Mouse (Mus musculus) heart, adult 2 months (tissue): ENCODE results near the gene Inafm2. TPM values are rescaled to one million over a fixed set of nuclear protein-coding genes. Genes with fewer than 3 reads are reported as not detected.

ENCODE experiments used
- DNase-seq, 2 experiments: peaks; one replicate each; pipeline ENCODE4 v3.0.0; 2021
- H3K27ac ChIP-seq: fragments of 200-600 bp; 2 replicates; pipeline ENCODE4 v1.8.1; 2022
- H3K27me3 ChIP-seq: fragments of 200-500 bp; 2 replicates; pipeline ENCODE4 v1.6.1; 2012; ENCODE audit warnings: mild to moderate bottlenecking, low read length, inconsistent platforms, mixed read lengths; ENCODE audit not compliant: control insufficient read depth, insufficient read depth
- H3K36me3 ChIP-seq: fragments of 200-500 bp; 2 replicates; pipeline ENCODE4 v1.6.1; 2012; ENCODE audit warnings: low read length, inconsistent platforms; ENCODE audit not compliant: control insufficient read depth, insufficient read depth
- H3K4me1 ChIP-seq: fragments of 200-500 bp; 2 replicates; pipeline ENCODE4 v1.6.1; 2011; ENCODE audit warnings: low read length; ENCODE audit not compliant: control insufficient read depth, insufficient read depth
- H3K4me3 ChIP-seq: fragments of 200-600 bp; 2 replicates; pipeline ENCODE4 v1.8.1; 2022
- H3K79me2 ChIP-seq: fragments of 200-500 bp; replicated peaks from 2 replicates; pipeline ENCODE4 v1.6.1; 2012; ENCODE audit warnings: mild to moderate bottlenecking, inconsistent platforms, low read length, moderate library complexity, mixed read lengths; ENCODE audit not compliant: control insufficient read depth, insufficient read depth
- H3K9ac ChIP-seq: fragments of 200-500 bp; 2 replicates; pipeline ENCODE4 v1.6.1; 2012; ENCODE audit warnings: low read depth, mild to moderate bottlenecking, control low read depth, inconsistent platforms, low read length, mixed read lengths
- CTCF ChIP-seq: fragments of 200-600 bp; IDR thresholded peaks from 2 replicates; pipeline ENCODE4 v1.8.1; 2022; ENCODE audit warnings: antibody characterized with exemption, mild to moderate bottlenecking, moderate library complexity
- EP300 ChIP-seq: fragments of 200-500 bp; IDR thresholded peaks from 2 replicates; pipeline ENCODE4 v1.6.1; 2011; ENCODE audit warnings: low read depth, low read length, control low read depth; ENCODE audit not compliant: insufficient read depth
- POLR2A ChIP-seq: fragments of 200-500 bp; IDR thresholded peaks from 2 replicates; pipeline ENCODE4 v1.6.1; 2011; ENCODE audit warnings: mild to moderate bottlenecking, low read depth, low read length, control low read depth; ENCODE audit not compliant: insufficient read depth
- WGBS: fragments of 180-500 bp; shearing (Covaris S2); methylation state at CpG from one replicate; pipeline ENCODE4 v1.1.7; 2018; 5-methylcytosine and 5-hydroxymethylcytosine counted together
- intact Hi-C: fragments of 180-260 bp; cut with DNase I; formaldehyde crosslinking; loops from one replicate; pipeline ENCODE4 v1.15.1; 2025
- long read RNA-seq: library from polyadenylated mRNA; stranded (forward); transcript quantifications from one replicate; pipeline ENCODE4 v2.0.0, GENCODE M21; 2021
- polyA plus RNA-seq: library from polyadenylated mRNA; depleted of rRNA; stranded (reverse); fragments of >200 nt; gene quantifications from 2 replicates; pipeline ENCODE4 v1.2.3, GENCODE M21; 2012; rRNA removed
- total RNA-seq, 2 experiments: library from RNA; stranded (reverse); gene quantifications; 2 replicates each; pipeline ENCODE4 v1.2.3; 2021

Gene Inafm2
- 10 to 100 TPM; 31.8 to 34.9 TPM for total RNA-seq
- 8.8 and 16.3 TPM in 2 replicates for polyA plus RNA-seq
- long read RNA-seq, transcript Inafm2-201 (1 exons, 3,053 nt): major isoform, 15 of 16 reads
- long read RNA-seq, partial matches to known transcripts: 0 of 16 reads
- long read RNA-seq, other reads (novel, unspliced or antisense): 1 of 16 reads

GRCm38 (mm10) chr2:118745232-118745884 is at the start of gene Inafm2:
Gene Inafm2, plus strand, starts transcription at chr2:118745758.
- H3K4me1 ChIP-seq: peaks cover 10% of the 10 kb centered on the region
- intact Hi-C loops: loop anchor here (5.0 to 10.0 kb wide), 4 partner anchors 43 to 802 kb away; partner anchors contain the start of genes Ankrd63, Chp1, Exd1 and Ivd
- H3K79me2 ChIP-seq: no peaks in the 10 kb centered on the region
- peak; percentile 96 to 97 for DNase-seq
- peak within 1 kb of the TSS; percentile 90 for H3K4me3 ChIP-seq
- WGBS: 8% methylated on average over 57 of the region's 57 CpGs
- 0 out of 2 replicates have a peak, but pooled peaks cover 2% of the 10 kb centered on the region for H3K36me3 ChIP-seq
- no peaks in the 10 kb centered on the region for H3K27me3 ChIP-seq
- TF ChIP-seq POLR2A: peak; percentile 31; the same call in 1 of the 2 replicates
- no peak for TF ChIP-seq CTCF
- peak within 1 kb of the TSS; percentile 83 for H3K27ac ChIP-seq
- H3K9ac ChIP-seq: peak within 1 kb of the TSS; percentile 79

GRCm38 (mm10) chr2:118696451-118697308 is 48.9 kb upstream of the Inafm2 start:
- TF ChIP-seq CTCF (no peak), EP300 (no peak), POLR2A (no peak)
- Histone ChIP-seq H3K4me1 (peaks cover 6% of the 10 kb centered on the region), H3K27me3 (peaks cover under 1% of the 10 kb centered on the region; the same call in 1 of the 2 replicates), H3K27ac (no peak overlapping the region), H3K4me3 (no peak overlapping the region), H3K36me3 (no peaks in the 10 kb centered on the region), H3K9ac (no peak overlapping the region), H3K79me2 (no peaks in the 10 kb centered on the region)
- WGBS: 28% methylated on average over 21 of the region's 21 CpGs
- intact Hi-C loops: no loop called here
- DNase-seq: peak in 1 of 2 experiments; percentile 36

GRCm38 (mm10) chr2:118697311-118697877 is 48.2 kb upstream of the Inafm2 start:
- H3K27me3 ChIP-seq: peaks cover 3% of the 10 kb centered on the region
- H3K9ac ChIP-seq: no peak overlapping the region
- peaks cover 6% of the 10 kb centered on the region for H3K4me1 ChIP-seq
- TF ChIP-seq CTCF: no peak
- TF ChIP-seq POLR2A: no peak
- no peak for TF ChIP-seq EP300
- intact Hi-C loops: no loop called here
- 20% methylated on average over 5 of the region's 5 CpGs for WGBS
- no peaks in the 10 kb centered on the region for H3K79me2 ChIP-seq
- DNase-seq: no peak
- H3K36me3 ChIP-seq: no peaks in the 10 kb centered on the region
- H3K27ac ChIP-seq: no peak overlapping the region
- H3K4me3 ChIP-seq: no peak overlapping the region

- Histone ChIP-seq H3K27me3 (peaks cover 7% of the 10 kb centered on the region), H3K4me3 (no peak overlapping the region), H3K4me1 (peaks cover 6% of the 10 kb centered on the region), H3K36me3 (no peaks in the 10 kb centered on the region), H3K9ac (no peak overlapping the region), H3K27ac (no peak overlapping the region), H3K79me2 (no peaks in the 10 kb centered on the region)
- TF ChIP-seq CTCF: no peak
- TF ChIP-seq POLR2A: no peak
- no peak for TF ChIP-seq EP300
- 26% methylated on average over 7 of the region's 7 CpGs for WGBS
- no peak for DNase-seq
- intact Hi-C loops: no loop called here
Observed at GRCm38 (mm10) chr2:118697955-118698354, 47.6 kb upstream of the Inafm2 start.

- Histone ChIP-seq H3K27me3 (peaks cover 14% of the 10 kb centered on the region), H3K27ac (no peak overlapping the region), H3K4me3 (peak overlapping the region; percentile 26; the same call in 1 of the 2 replicates), H3K9ac (0 out of 2 replicates have a peak overlapping the region, but pooled peaks have one; percentile 13), H3K36me3 (no peaks in the 10 kb centered on the region), H3K79me2 (no peaks in the 10 kb centered on the region), H3K4me1 (peaks cover 6% of the 10 kb centered on the region)
- TF ChIP-seq POLR2A (no peak), CTCF (peak; percentile 99; the same call in 1 of the 2 replicates), EP300 (0 out of 2 replicates have a peak, but pooled peaks have one; percentile 29)
- intact Hi-C loops: loop anchor here (1.0 to 5.0 kb wide), 4 partner anchors 30 to 183 kb away; partner anchors contain the start of gene Inafm2
- DNase-seq: peak; percentile 85 to 90
- WGBS: 9% methylated on average over 32 of the region's 32 CpGs
Observed at GRCm38 (mm10) chr2:118700179-118701062, 45.1 kb upstream of the Inafm2 start.
